Mouse (Mus musculus): ENCODE measurements around the gene Cfap46.
"Not testable (repeated sequence)": the region's sequence is repeated elsewhere in the genome, so short reads cannot be mapped to it uniquely, and the experiment has no call there.

The Cfap46 gene

DNA sequence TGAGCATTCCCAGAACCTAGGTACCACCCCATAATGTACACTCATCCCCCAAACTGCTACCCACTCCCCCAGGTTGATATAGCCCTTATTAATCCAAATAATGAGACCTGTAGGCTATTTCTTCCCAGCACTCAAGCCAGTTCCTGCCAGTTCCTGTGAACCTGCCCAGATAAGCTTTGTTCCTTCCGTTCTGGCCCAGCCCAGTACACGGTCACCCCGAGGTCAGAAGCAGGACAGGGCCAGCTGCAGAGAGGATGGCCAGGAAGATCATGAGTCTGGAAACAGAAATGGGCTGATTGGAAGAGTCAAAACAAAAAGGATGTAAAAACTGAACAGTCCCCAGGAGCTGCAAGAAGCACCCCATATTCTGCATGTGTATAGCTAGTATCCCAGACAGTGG lies 20.3 kb downstream of the Cfap46 start:
- in situ Hi-C loops (cut with MseI, MboI): no loop called here

DNA sequence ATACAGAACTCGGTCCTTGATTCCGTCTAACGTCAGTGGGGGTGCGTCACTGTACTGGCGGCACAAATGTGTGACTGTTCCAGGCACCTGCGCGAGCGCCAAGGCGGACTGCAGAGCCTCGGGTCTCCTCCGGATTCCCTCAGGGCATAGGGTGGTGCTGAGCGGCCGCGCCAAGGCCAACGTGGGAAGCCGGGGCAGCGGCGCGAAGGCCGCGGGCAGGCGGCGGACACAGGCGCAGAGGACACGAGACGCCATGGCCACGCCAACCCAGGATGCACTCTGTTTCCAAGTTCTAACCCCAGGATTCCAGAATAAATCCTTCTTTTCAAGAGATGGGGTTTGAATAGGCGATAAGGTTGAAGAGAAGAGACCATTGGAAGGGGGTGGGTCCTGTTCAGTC lies 23.7 kb downstream of the Cfap46 start:
- in situ Hi-C loops (cut with MseI, MboI): not testable (repeated sequence)

DNA sequence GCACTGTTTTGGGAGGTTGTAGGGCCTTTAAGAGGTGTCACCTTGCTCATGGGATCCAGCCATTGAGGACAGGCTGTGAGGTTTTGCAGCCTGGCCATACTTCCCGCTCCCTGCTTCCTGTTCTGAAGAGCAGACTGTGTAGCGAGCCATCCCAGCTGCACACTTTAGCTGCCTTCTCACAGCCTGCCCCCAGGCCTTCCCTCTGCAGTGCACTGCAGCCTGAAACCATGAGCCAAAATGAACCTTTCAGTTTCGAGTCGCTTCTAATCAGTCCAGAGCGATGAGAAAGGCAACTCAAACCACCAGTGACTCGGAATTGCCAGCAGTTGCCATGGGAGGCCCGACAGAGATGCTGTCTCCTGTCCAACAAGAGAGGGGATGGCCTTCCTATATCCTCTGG lies 33.9 kb downstream of the Cfap46 start:
- in situ Hi-C loops (cut with MseI, MboI): no loop called here

DNA sequence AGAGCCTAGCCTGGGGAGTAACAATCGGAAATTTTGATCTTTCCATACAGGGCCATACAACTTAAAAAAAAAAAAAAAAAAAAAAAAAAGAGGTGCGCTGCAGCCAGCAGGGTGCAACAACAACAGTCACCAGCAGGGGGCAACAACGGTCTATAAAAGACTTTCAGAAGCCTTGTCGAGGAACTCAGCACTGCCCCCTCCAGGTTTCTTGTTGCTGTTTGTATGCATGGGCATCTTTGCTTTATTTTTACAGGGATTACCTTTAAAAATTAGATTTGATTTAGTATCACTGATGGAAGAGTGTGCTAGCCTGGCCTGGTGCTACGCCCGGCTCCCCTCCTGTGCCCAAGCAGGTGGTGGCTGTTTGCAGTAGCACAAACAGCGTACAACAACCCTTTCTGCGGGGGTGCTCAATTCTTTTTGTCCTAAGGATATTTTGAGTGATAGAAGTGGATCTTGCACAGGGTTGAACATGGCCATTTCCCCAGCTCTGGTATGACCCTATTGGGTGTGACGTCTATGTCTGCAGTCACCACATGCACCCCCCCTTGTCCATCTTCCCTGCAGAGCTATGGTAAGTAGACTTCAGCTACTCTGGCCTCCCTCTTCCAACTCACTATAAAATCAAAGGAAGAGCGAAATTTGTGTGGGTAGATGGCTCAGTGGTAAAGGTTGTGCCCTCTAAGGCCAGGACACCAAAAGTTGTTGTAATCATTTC lies 35.4 kb downstream of the Cfap46 start:
- in situ Hi-C loops (cut with MseI, MboI): no loop called here

DNA sequence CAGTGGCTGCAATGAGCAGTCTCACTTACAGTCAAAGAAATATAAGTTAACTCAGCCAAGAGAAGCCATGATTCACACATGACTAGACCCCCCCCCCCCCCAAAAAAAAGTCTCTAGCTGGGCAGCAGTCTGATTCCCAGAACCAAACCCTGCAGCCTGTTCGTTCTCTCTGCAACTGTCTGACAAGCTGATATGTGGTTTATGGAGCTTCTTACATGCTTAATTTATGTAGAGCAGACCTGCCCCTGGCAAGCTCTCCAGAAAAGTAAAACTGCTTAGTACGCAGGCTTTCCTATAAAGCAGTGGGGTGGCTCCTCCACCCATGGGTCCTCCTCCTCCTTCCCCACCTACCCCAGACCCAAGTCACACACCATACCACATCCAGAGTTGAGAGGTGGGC lies 50.2 kb downstream of the Cfap46 start:
- in situ Hi-C loops (cut with MseI, MboI): no loop called here

DNA sequence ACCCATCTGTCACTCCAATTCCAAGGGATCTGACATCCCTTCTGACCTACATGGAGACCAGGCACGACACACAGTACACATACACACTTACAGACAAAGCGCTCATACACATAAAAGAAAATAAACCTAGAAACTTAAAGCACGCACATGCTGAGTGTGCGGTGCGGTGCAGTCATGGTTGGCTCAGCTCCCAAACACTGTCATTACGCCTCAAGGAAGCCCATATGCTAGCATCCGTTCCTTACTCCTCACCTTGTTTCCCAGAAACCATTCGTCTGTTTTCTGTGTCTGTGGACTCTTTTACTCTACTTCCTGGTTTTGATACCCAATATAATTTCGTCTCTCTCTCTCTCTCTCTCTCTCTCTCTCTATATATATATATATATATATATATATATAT lies 58.5 kb downstream of the Cfap46 start:
- in situ Hi-C loops (cut with MseI, MboI): no loop called here

DNA sequence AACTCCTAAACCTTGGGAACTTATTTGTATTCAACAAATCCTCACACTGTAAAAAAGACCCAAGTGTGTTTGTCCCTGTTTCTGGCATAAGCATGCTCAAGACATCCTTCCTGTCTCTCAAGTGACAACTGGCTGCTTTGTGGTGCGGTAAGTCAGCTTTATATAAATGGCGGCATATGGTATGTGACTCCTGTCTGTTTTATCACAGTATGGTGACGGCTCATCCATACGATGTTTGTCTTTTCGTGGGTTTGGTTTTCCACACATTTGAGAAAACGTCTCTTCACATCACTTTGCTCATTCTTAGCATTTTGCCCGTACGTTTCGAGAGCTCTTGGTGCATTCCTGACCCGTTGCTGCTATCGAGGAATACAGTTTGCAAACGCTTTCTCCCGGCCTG lies 61.0 kb downstream of the Cfap46 start:
- in situ Hi-C loops (cut with MseI, MboI): no loop called here

DNA sequence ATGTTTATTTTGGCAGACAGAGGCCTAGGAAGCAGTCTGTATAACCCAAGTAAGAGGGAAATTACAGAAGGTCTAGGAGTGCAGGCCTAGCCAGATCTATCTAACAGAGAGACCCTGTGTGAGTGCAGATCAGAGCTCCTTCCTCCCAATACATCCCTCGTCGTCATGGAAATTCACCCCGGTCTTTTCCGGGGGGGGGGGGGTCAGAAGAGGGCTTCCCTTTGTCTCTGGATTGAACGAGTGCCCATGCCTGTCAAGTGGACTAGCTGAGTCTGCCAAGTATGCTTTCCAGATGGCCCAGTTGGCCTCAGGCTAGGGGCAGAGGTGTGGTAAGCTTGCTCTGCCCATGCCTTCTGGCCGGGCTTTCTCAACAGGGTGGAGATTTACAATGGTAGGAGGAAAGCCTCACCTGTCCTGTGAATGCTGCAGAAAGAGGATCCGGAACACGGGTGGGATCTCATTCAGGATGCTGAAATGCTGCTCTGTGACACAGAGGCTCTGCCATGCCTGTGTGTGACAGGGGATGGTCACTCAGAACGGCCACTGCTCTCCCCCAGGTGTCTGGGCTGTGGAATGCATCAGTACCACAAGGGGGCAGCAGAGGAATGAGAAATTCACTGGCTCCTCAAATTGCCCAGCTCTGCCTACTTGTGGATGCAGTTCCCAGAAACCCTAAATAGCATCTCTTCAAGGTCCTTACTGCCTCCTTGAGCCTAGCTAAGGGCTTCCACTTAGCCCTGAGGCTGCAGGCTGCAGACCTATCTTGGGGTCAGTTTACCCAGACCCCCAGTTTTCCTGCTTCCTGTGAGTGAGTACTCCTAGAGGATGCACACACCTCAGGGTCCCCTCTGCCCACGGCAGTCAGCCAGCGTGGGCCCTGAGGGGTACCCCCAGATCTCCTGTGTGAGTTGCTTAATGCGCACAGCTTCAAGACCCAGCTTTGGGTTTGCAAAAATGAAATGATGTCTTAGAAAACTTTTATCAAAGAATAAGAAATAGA lies 67.5 kb downstream of the Cfap46 start:
- in situ Hi-C loops (cut with MseI, MboI): no loop called here

DNA sequence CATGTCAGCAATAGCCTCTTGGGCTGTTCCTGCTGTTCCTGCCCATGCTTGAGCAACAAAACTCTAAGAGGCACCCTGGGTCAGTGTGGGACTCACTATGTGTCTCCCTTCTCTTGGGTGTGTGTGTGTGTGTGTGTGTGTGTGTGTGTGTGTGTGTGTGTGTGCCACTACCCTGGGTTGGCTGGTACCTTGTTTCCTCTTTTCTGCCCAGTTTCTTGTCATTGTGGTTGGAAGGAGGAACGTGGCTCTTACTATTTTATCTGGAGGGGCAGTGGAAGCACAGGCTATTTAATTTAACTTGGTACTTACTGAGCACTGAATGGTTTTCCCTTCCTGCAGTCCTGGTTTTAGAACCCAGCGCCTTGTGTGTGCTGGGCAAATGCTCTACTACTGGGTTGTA lies 73.3 kb downstream of the Cfap46 start:
- in situ Hi-C loops (cut with MseI, MboI): no loop called here

DNA sequence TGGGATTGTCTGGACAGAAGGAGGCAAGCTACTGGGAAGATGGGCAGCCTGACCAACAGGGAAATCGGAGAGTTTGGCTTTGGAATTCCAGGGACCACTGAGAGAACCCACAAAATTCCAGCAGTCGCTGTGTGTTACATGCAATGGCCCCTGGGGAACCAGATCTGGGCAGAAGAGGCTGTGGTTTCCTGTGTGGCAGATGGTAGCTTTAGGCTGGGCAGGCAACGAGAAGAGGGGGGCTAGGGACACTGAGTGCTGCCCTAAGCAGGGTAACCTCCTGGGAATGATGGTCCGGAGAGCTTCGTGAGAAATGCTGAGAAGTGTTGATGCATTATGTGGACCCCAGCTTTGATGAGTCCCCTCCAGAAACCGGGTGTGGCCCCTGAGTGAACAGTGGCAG lies 87.8 kb downstream of the Cfap46 start:
- in situ Hi-C loops (cut with MseI, MboI): no loop called here

DNA sequence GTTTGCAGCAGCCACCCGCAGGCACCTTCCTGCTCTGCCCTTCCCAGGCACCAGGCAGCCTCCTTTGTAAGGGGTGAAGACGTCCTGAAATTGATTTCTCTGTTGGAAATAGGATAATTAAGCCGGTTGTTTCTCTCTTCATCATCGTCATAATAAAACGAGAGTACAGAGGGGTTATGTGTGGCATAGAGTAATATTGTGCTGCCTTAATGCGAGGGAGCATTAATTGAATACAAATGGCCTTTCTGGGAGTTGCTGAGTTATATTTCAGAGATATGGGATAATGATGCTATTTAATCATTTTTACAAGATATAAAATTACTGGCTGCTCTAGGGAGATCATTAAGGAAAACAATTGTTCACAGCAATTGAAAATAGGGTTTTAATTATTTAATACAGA lies 88.3 kb downstream of the Cfap46 start:
- in situ Hi-C loops (cut with MseI, MboI): no loop called here

DNA sequence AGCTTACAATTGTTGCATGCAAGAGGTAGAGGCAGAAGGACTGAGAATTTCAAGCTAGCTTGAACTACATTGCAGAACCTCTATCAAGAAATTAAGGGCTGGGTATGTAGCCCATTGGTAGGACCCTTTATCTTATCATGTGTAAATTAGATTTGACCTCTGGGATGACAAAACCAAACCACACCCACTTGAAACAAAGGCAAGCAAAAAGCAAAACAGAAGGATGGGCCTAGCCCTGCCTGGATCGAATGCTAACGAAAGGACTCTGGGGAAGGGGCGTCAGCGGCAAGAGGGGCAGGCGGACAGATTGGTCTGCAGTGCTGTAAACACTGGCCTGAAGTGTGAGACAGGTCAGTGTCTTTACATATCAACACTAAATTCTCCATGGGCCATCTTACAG lies 92.3 kb downstream of the Cfap46 start:
- in situ Hi-C loops (cut with MseI, MboI): no loop called here

DNA sequence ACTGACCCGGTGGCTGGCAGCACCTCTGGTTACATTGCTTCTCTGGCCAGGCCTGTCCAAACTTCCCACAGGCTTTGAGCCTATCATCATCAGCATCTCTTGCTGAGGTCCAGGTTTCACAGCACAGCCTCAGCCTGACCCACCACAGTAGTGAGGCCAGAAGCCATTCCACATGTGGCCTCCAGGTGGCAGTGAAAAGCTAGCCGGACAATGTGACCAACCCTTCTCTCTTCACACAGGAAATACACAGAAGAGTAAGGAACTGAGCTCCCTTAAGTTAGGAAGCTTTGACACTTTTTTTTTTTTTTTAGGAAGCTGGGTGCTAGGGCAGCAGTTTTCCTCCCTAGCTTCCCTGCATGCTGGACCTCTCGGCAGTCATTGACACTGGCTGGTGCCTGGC lies 93.3 kb downstream of the Cfap46 start:
- in situ Hi-C loops (cut with MseI, MboI): no loop called here

DNA sequence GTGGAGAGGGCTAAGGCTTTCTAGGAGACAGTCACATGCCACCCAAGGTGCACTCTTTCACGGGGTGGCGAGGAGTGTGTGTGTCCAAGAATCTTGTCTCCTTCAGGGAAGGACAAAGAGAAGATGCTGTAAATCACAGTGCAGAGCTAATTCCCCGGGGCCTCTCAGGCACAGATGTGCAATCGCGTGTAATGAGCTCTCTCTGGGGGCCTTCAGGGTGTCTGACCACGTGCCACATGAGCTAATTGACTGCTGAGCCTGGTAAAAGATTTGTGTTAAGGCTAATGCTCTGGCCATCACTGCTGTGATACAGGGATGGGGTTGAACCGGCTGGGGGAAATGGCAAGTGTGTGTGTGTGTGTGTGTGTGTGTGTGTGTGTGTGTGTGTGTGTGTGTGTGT lies 95.7 kb downstream of the Cfap46 start:
- in situ Hi-C loops (cut with MseI, MboI): no loop called here

DNA sequence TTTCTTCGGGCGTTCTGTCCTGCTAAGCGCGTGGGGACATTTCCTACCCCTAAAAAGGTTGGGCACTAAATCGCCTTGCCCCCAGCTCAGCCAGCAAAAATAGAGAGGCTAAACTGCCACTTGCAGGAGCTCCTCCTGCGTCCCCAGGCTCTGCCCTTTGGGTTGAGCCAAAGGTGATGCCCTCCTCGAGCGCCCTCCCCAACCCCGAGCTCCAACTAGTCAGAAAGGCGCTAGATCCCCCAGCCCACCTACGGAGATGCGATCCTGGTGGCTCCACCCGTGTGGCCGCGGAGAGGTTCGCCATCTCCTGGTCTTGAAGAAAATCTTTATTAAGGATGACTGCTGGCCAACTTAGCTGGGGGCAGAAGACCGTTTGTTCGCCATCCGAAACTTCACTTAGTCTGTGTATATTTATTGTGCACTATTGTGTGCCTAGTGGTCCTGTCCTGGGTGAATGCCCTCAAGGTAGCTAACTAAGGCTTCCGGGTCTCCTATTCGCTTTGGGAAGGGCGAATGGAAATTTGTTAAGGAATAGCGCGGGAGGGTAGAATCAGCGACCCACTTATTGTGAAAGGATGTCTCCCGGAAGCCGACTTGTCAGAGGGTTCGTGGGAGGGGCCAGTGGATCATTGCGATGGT lies 98.3 kb downstream of the Cfap46 start:
- in situ Hi-C loops (cut with MseI, MboI): no loop called here

DNA sequence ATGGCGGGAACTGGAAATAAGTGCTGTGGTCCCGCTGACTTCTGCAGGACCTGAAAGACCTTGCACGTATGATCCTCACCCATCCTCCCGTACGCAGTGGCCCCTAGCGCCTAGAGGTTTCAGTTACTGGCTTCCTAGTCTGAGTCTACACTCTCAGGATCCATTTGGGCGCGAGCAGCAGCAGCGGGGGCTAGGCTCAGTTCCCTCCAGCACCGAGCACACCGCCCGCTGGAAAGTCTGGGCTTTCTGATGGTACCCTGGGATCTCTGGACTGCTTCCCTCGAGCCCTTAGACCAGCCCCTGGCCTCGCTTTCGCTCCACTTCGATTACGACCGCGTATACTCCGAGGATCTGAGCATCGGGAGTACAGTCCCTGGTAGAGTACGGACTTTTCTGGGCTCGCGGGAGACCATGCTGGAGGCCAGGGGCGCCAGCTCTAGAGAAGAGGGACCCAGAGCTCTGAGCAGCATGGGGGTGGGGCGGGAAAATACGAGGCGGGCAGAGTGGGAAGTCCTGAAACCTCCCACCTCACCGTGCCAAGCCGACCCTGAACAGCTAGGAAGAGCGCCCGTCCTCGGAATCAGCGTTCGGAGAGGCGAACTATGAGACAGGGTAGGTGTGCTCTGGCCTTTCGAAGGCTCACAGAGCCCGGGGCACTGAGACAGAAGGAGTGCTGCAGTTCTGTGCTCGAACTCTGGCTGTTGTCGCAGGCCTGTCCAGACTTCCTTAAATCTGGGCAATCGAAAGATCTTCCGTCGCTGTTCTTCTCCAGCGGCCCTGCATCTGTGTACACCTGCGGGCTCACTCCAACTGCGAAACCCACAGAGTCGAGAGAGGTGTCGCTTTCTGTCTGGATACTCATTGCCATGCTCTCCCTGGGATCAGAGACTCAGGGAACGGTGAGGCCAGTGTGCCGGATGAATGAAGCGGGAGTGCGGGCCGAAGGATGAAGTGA lies 99.1 kb downstream of the Cfap46 start:
- in situ Hi-C loops (cut with MseI, MboI): no loop called here

DNA sequence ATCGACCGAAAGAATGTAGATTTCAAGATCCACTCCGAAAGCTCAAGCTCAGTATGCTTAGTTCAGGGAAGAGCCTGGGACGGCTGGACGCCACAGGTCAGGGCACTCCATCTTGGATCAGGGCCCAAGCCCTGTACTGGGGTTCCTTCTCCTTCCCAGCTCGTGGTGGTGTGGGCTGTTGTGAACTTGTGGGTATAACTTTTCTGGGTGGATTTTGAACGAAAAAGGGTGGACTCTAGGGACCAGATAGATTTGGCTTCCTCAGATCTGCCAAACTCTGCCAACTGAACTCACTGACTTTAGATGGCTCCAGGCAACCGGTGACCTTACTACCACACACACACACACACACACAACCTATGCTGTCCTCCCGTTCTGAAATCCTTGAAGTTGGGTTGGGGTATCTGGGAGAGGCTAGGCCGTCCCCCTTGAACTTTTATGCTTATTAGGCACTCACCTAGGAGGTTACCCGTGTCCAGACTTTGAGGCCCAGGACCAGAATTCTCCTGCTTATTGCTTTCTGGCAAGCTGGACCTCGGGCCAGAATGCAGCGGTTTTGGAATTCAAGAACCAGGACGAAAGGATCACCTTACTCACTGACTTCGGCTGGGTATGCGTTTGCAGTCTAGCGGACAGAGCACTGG lies 100.4 kb downstream of the Cfap46 start:
- in situ Hi-C loops (cut with MseI, MboI): no loop called here

DNA sequence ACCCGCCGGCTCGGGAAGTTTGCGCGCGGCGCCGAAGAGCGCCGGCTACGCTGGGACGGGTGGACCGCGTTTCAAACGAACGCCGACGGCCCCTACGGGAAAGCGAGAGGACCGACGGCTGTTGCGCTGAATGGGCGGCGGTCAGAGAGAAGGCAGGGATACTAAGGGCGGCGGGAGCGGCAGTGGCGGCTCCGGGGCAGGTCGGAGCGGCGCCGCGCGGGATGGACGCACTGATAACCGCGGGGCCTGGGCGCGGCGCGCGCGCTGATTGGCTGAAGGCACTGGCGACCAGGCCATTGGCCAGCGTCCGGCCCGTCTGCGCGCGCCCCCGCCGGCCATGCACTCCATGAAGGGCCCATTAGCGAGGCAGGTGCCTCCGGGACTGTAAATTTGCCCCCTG lies 101.0 kb downstream of the Cfap46 start, which contains the start of gene Nkx6-2:
TSS of gene Nkx6-2 (minus strand) at position 203 of the 400 bp plus-strand sequence.
- in situ Hi-C loops (cut with MseI, MboI): no loop called here

DNA sequence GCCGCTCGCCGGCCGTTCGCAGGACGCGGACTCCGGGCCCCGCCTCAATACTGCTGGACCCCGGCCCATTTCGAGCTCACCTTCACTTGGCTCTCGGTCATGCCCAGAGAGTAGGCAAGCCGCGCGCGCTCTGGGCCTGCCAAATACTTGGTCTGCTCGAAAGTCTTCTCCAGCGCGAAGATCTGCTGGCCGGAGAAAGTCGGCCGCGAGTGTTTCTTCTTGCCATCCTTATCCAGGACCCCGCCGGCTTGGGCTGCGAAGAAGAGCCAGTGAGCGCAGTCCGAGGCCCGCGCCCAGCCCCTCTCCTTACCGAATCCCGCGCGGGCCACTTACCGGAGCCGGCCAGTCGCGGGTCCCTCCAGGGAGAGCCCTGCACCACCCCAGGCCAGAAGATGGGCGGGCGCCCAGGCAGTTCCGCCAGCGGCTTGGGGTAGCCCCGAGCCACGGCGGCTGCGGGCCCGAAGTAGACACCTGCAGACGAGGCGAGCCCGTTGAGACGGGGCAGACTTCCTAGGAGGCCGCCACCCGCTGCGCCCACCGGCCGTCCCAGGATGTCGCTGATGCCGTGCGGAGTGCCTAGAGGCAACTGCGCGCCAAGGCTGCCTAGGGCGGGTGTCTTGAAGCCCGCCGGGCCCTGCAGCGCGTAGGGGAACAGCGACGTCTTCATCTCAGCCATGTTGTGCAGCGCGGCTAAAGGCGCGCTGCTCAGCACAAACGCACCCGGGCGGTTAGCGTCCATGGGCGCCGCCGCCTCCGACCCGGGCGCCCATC lies 101.6 kb downstream of the Cfap46 start:
- in situ Hi-C loops (cut with MseI, MboI): no loop called here

Measured in mouse trophoblast stem cell (cell line).